Mouse (Mus musculus) G1E (cell line): ENCODE results near the gene Thsd7a. TPM values are rescaled to one million over a fixed set of nuclear protein-coding genes. Genes with fewer than 3 reads are reported as not detected.

Source experiments
- ATAC-seq: 2 replicates; pipeline ENCODE4 v1.8.0; 2016; ENCODE audit warnings: mild to moderate bottlenecking; ENCODE audit not compliant: insufficient number of reproducible peaks, poor library complexity, low FRiP score, severe bottlenecking; ENCODE audit errors: extremely low read depth
- DNase-seq: peaks from one replicate; pipeline ENCODE4 v3.0.0; 2012; ENCODE audit warnings: low spot score
- H3K27me3 ChIP-seq: 2 replicates; pipeline ENCODE4 v1.6.1; 2012; ENCODE audit warnings: mild to moderate bottlenecking, low read length, inconsistent platforms; ENCODE audit not compliant: insufficient read depth
- H3K36me3 ChIP-seq: replicated peaks from 2 replicates; pipeline ENCODE3; 2012; ENCODE audit warnings: mild to moderate bottlenecking, inconsistent platforms
- H3K4me1 ChIP-seq: 2 replicates; pipeline ENCODE4 v1.6.1; 2012; ENCODE audit warnings: low read depth, low read length, inconsistent platforms, mixed read lengths; ENCODE audit not compliant: insufficient read depth
- H3K4me3 ChIP-seq: 2 replicates; pipeline ENCODE4 v1.5.1; 2012; ENCODE audit warnings: low read depth, mild to moderate bottlenecking, inconsistent platforms, low read length, moderate library complexity, mixed read lengths
- H3K9me3 ChIP-seq: replicated peaks from 2 replicates; pipeline ENCODE4 v1.6.1; 2012; ENCODE audit warnings: inconsistent platforms
- CTCF ChIP-seq: IDR thresholded peaks from 2 replicates; pipeline ENCODE4 v1.5.1; 2012; ENCODE audit warnings: low read depth, low read length, inconsistent platforms, mixed read lengths
- GATA1 ChIP-seq: IDR thresholded peaks from 2 replicates; pipeline ENCODE4 v1.6.1; 2012; ENCODE audit warnings: borderline replicate concordance, low read length, inconsistent platforms, mixed read lengths
- GATA2 ChIP-seq: IDR thresholded peaks from 2 replicates; pipeline ENCODE4 v1.6.1; 2012; ENCODE audit warnings: low read depth, low read length, inconsistent platforms, borderline replicate concordance
- POLR2AphosphoS5 ChIP-seq: IDR thresholded peaks from 2 replicates; pipeline ENCODE4 v1.6.1; 2012; ENCODE audit warnings: low read depth, low read length, inconsistent platforms; ENCODE audit not compliant: insufficient replicate concordance
- TAL1 ChIP-seq: conservative IDR thresholded peaks from 2 replicates; pipeline ENCODE4 v1.6.1; 2012; ENCODE audit warnings: low read depth, low read length, inconsistent platforms, mixed read lengths
- polyA plus RNA-seq: library from polyadenylated mRNA; stranded (reverse); fragments of >175 nt; gene quantifications from 2 replicates; pipeline ENCODE4 v1.2.3, GENCODE M21; 2012
- total RNA-seq, 2 experiments: library from RNA; stranded (forward) in 1 of 2; stranded (reverse) in 1 of 2; fragments of 200-1000 nt in 1 of 2; fragments of >200 nt in 1 of 2; fragmentation: Nextera tagmentation in 1 of 2; gene quantifications; 2 replicates each; pipeline ENCODE4 v1.2.3; 2014 to 2017

The Thsd7a gene
- 0.34 TPM in 1 of 2 replicates, not detected in the other for total RNA-seq (2014; fragmentation: Nextera tagmentation)
- 0.06 and 0.11 TPM in 2 replicates for total RNA-seq (2017)
- 0.09 and 0.10 TPM in 2 replicates for polyA plus RNA-seq

DNA sequence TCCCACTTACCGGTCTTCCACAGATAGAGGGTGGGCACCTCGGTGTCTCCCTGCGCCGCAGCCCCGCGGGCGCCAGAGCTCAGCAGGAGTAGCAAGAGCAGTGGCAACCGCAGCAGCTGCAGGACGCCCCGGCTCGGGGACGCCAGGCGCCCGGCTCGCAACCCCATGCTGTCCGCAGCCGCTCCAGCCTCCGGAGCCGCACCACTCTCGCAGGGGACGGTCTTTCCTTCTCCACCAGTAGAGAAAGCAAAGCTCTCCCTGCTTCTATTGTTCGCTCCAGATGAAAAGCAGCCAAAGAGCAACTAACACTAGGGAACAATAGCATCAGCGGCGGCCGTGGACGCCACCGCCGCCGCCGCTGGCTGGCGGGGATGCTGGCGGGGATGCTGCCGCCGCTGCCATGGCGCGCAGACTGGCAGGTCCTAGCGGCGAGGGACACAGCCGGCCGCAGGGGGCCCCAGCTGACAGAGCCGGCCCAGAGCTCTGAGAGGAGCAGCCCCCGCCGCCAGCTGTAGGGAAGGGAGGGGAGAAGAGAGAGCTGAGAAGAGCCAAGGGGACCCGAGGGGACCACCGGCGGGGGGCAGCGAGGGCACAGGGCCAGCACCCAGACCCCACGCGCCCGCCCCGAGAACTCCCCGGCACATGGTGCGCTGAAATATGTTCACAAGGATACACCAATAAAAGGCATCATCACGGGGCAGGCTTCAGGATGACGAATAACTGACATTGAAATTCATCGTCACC lies at the start of gene Thsd7a:
Gene Thsd7a, minus strand, starts transcription at position 624 of the 744 bp plus-strand sequence.
- peaks cover 5% of the 10 kb centered on the region; the same call in 1 of the 2 replicates for H3K27me3 ChIP-seq
- TF ChIP-seq TAL1 = no peak
- no peak for TF ChIP-seq GATA1
- no peak for TF ChIP-seq GATA2
- no peaks in the 10 kb centered on the region for H3K36me3 ChIP-seq
- ATAC-seq (no peak), DNase-seq (no peak)
- H3K9me3 ChIP-seq = no peaks in the 10 kb centered on the region
- H3K4me3 ChIP-seq = no peak within 1 kb of the TSS
- H3K4me1 ChIP-seq = peaks cover 4% of the 10 kb centered on the region; the same call in 1 of the 2 replicates

DNA sequence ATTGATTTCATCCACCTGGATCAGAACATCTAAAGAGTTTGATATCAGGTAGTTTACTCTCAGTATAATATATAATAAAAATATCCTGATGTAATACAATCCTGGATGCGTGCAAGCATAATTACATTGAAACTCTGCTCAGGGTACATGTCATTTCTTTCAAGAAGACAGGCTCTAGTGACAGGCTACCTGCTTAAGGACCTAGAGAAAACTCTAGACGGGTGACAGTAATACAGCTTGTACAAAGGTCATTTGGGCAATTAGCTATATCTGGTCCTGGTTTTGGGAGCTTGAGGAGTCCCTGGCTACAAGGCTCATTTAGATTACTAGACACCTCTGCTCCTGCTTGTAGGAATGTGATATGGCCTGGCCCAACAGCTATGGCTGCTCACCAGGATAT lies 37.9 kb upstream of the Thsd7a start:
- H3K27me3 ChIP-seq = no peaks in the 10 kb centered on the region
- no peaks in the 10 kb centered on the region for H3K4me1 ChIP-seq
- H3K4me3 ChIP-seq = no peak overlapping the region
- H3K9me3 ChIP-seq = no peaks in the 10 kb centered on the region
- TF ChIP-seq GATA2 (no peak), GATA1 (no peak), TAL1 (no peak), POLR2AphosphoS5 (no peak), CTCF (no peak)
- no peak for DNase-seq
- no peaks in the 10 kb centered on the region for H3K36me3 ChIP-seq
- ATAC-seq = no peak

DNA sequence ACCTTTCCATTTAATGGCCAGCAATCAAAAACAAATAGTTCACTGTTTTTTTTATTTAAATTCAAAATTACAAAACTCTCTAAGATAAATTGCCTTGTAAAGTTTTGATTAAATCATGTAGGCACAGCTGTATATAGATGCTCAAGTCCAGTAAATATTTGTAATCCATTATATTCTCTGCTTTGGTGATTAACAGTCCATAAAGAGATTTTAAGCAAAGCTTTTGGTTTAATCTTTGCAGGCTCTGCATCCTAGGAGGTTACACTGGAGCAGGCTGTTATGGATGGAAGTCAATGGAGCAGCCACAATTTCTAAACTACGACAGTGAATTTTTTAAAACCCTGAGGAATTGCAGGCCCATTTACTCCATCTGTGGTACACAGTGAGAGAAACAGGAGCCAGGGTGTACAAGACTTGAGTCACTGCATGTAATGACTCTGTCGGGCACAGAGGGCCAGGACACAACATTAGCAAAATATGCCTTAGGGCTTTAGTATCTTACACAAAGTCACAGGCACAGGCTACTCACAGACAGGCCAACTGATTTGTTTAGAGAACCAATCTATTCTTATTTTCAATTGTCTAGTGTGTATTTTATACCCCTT lies 37.3 kb upstream of the Thsd7a start:
- Histone ChIP-seq H3K9me3 (no peaks in the 10 kb centered on the region), H3K4me1 (no peaks in the 10 kb centered on the region), H3K4me3 (no peak overlapping the region), H3K27me3 (no peaks in the 10 kb centered on the region), H3K36me3 (no peaks in the 10 kb centered on the region)
- DNase-seq (no peak), ATAC-seq (no peak)
- no peak for TF ChIP-seq TAL1
- TF ChIP-seq CTCF = no peak
- TF ChIP-seq GATA1 = no peak
- TF ChIP-seq POLR2AphosphoS5 = no peak
- TF ChIP-seq GATA2 = no peak

DNA sequence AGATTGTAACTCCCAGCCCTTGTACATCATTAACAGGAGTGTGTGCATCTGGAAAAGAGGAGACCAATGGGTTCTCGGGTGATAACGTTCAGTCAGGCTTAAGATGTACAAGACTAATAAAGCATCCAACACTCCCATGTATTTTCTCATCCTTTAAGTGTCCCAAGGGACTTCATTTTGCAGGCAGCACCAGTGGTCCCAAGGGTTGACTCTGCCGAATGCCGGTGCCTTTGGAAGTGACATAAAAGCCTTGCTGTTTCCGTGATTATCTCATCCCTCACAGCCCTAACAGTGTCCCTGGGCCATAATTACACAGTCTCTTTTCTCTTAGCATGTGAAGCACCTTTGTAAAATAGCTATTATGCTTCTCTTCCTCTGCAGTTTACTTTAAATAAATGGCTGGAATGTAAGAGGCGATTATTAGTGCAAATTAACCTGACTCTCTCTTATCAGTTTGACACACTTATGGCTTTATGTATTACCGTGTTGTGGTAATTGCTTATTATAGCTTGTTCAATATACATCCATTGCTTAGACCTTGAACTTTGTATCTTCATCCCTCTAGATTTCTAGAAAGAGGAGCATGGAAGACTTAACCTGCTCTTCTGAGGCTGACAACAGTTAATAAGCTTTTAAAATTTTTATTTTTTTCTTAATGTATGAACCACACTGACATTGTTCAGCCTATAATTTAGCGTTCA lies 35.9 kb upstream of the Thsd7a start:
- no peak overlapping the region for H3K4me3 ChIP-seq

DNA sequence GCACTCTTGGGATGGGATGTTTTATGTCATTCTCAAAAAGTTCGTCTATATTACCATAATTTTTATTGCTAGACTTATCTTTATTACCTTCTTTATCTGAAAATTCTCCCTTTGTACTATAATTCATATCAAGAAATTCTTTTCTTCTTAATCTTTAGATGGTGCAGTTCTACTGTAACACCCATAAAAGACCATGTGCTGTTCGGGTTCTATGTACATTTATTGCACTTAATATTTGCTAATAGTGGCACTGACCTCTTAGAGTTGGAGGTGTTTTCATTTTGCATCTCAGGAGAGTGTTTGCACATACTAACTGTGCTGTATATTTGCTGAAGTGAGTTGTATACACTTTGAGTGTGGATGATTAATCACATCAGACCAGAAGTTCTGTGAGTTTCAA lies 23.6 kb upstream of the Thsd7a start:
- Histone ChIP-seq H3K4me3 (no peak overlapping the region), H3K36me3 (no peaks in the 10 kb centered on the region), H3K27me3 (no peaks in the 10 kb centered on the region), H3K9me3 (no peaks in the 10 kb centered on the region), H3K4me1 (no peaks in the 10 kb centered on the region)
- no peak for DNase-seq
- no peak for ATAC-seq
- TF ChIP-seq GATA1 (no peak), POLR2AphosphoS5 (no peak), TAL1 (no peak), GATA2 (no peak), CTCF (no peak)

More for the DNA sequence above, 35.9 kb upstream of the Thsd7a start:
- Histone ChIP-seq H3K4me1 (no peaks in the 10 kb centered on the region), H3K36me3 (no peaks in the 10 kb centered on the region), H3K9me3 (no peaks in the 10 kb centered on the region), H3K27me3 (no peaks in the 10 kb centered on the region)
- DNase-seq (no peak), ATAC-seq (no peak)
- no peak for TF ChIP-seq POLR2AphosphoS5
- no peak for TF ChIP-seq GATA2
- no peak for TF ChIP-seq TAL1
- no peak for TF ChIP-seq CTCF
- no peak for TF ChIP-seq GATA1

DNA sequence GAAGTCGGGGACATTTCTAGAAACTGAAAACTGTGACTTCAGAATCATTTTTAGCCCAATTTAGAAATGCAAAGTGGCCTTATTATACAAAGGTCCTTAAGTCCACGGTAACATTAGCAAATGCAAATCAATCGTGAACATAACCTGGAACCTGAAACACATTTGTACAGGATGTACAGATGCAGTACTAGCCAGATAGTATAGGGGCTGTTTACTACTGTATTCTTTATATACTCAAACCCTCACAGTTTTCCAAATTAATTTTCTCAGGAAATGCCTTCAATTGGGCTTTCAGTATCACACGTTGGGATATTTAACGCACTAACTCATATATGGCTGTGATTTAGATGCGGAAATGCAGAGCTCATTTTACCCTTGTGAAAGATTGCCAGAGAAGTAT lies 16.0 kb upstream of the Thsd7a start:
- no peak for TF ChIP-seq TAL1
- TF ChIP-seq GATA2 = no peak
- no peak for TF ChIP-seq GATA1
- no peak for TF ChIP-seq CTCF
- TF ChIP-seq POLR2AphosphoS5 = no peak
- no peaks in the 10 kb centered on the region for H3K36me3 ChIP-seq
- ATAC-seq = no peak
- DNase-seq = no peak
- no peaks in the 10 kb centered on the region for H3K27me3 ChIP-seq
- H3K4me3 ChIP-seq = no peak overlapping the region
- no peaks in the 10 kb centered on the region for H3K4me1 ChIP-seq
- no peaks in the 10 kb centered on the region for H3K9me3 ChIP-seq
